Mouse (Mus musculus): ENCODE results near the gene Irf8.

Irf8 gene

DNA sequence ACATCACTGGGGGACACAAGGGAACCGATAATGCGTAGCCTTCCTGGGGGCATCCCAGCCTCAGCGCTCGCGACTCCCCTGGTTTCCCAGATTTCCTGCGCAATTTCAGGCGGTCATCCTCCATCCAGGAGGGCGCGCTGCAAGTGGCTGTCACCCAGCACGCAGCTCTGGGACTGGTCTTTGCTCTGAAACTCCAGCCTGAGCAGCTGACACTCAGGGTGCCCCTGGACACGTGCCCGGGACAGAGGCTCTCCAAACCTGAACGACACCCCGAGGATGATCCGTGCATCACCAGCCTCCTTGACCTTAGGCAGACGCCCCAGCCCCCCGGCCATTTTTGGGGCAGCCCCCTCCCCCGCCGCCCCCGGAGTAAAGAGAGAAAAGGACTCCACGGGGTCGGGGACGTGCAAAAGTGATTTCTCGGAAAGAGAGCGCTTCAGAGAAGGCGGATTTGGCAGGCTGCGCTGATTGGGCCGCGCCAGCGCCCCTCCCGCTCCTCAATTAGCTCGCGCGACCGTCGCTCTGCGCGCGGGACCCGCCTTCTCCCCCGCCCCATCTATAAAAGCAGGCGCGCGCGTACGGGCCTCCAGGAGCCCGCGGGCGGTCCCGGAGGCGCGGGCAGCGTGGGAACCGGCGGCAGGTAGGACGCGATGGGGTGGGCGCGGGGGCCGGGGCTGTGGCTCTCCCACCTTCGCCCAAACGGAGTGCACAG, at the start of gene Irf8:
TSS of gene Irf8 (plus strand) at position 589 of the 712 bp plus-strand sequence.
- in situ Hi-C loops (cut with MboI; ENCODE audit: unreplicated experiment in 2 of 2), result loop anchor here in 1 of 2 experiments (5.0 kb wide), 1 partner anchor 56 kb away; no protein-coding TSS in a partner anchor

DNA sequence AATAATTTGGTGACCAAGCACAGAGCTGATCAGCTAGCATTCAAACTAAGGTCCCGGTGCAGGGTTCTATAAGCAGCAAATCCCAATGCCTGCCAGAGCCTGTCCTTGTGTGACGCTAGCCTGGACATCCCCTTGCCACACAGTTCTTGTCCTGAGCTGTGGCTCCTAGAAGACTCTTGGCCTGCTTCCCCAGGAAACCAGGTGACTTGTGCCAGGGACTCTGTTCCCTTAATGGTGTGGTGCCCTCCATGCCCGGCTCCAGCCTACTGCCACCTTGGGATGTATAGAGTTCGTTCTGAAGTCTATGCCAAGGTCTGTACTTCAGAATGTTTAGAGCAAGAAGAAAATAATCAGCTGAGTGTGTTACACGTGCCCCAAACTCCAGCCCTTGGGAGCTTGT, 49.6 kb upstream of the Irf8 start:
- in situ Hi-C loops (cut with MboI; ENCODE audit: unreplicated experiment in 2 of 2), result loop anchor here in 1 of 2 experiments (25.0 kb wide), 2 partner anchors 776 to 901 kb away; partner anchors contain the start of genes Fbxo31 and Map1lc3b

DNA sequence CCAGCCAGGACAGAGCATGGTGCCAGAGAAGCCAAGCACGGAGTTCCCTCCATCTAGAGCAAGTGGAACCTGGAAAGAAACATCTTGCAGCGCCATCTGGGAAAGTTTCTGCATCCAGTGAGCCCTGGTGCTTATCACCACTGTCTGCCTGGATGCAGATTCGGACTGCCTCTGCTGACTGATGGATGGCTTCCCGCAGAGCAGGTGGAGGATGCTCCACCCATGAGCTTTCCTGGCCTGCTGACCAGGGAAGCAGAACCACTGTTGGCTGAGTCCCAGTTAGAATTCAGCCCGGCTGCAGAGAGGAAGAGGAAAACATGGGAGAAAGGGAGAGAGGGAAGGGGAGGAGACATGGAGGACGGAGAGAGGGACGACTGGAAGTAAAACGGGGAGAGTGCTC, 48.4 kb upstream of the Irf8 start:
- in situ Hi-C loops (cut with MboI; ENCODE audit: unreplicated experiment in 2 of 2), result loop anchor here in 1 of 2 experiments (25.0 kb wide), 2 partner anchors 775 to 900 kb away; partner anchors contain the start of genes Fbxo31 and Map1lc3b

DNA sequence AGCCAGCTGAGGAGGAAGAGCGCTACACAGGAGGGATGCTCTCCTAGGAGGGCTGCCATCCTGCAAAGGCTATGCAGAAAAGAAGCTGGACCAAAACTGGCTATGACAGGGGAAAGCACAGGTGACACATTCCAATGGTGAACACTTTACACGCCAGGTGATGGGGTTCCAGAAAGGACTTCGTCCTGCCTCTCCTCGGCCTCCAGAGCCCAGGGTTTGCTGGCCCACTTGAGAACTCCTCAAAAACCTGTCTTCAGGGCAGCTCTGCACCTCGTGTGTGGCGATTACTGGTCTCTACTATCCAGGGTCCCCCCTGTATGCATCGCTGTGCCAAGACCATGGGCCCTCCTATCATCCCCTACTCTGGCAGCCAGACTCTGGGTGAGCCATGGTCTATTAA, 47.6 kb upstream of the Irf8 start:
- in situ Hi-C loops (cut with MboI; ENCODE audit: unreplicated experiment in 2 of 2), result loop anchor here in 1 of 2 experiments (25.0 kb wide), 2 partner anchors 774 to 899 kb away; partner anchors contain the start of genes Fbxo31 and Map1lc3b

DNA sequence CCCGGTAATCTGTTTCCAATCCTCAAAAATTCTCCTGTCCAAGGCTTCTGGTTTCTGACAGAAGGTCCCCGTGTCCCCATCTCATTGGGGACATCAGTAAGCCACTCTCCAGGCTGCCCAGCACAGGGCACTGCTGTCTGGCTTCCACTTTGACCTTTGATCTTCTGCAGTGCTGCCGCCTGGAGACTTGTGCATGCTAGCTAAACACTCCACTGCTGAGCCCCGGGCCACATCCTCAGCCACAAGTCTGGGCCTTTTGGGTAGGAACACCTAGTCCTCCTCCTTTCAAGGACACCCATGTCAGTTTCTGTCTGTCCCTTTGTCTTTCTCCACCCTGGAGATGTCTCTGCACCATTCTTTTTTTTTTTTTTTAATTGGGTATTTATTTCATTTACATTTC, 43.2 kb upstream of the Irf8 start:
- in situ Hi-C loops (cut with MboI; ENCODE audit: unreplicated experiment in 2 of 2), result loop anchor here (5.0 to 25.0 kb wide), 3 partner anchors 34 to 894 kb away; partner anchors contain the start of genes Fbxo31 (in 1 of the 2) and Map1lc3b (in 1 of the 2)

DNA sequence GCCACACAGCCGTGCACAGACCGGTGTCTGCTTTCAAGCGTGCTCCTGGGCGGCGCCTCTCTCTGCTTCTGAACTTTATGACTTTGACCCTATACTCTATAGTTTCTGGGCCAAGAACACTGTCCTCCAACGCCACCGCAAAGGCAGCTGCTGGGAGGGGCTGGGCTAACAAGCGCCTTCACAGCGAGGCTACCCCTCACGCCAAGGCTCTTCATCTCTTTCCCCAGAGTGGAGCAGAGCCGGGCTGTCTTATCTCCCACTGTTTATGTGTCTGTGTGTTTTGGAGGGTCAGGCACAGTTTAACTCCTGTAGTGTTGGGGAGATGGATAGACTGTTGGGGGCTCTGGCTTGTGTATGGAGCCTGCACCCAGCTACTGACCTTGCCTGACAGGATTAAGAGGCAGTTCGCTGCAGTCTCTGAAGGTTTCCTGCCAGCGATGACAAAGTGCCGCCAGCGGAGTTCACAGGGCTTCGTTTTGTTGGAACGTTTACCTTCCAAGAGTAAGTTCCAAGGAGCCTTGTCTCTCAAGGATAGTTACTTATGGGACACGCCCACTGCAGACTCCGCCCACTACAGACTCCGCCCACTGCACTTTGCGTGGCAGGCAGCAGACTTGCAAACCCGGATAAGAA, 42.2 kb upstream of the Irf8 start:
- in situ Hi-C loops (cut with MboI; ENCODE audit: unreplicated experiment in 2 of 2), result loop anchor here (5.0 to 25.0 kb wide), 3 partner anchors 33 to 893 kb away; partner anchors contain the start of genes Fbxo31 (in 1 of the 2) and Map1lc3b (in 1 of the 2)

DNA sequence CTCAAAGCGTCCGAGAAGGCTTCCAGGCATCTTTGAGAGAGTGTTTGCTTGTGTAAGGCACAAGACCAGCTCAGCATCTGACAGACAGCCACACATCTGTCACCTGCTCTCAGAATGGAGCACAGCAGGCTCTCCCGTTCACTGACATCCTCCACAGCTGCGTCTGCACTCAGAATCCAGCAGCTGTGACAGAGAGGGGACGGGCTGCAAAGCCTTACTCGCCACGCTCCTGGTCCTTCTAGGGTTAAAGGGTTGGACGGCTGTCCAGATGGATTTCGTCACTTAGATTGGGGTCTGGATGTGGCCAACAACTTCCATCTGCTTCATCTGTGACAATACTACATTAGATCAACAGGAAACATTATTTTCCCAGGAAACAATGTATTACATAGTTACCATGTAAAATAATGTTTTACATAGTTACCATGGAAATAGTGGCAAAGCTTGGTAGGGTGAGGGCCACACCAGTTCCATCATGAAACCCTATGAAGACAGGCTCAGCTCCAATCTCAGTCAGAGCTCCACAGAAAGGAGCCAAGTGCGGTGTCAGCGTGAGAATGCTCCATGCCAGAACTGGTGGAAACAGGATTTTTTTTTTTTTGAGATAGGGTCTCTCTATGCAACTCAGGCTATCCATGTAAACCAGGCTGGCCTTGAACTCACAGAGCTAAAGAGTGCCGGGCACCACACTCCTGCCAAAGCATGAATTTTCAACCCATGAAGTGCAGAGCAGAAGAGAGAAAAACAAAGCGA, 39.6 kb upstream of the Irf8 start:
- in situ Hi-C loops (cut with MboI; ENCODE audit: unreplicated experiment in 2 of 2), result loop anchor here in 1 of 2 experiments (25.0 kb wide), 2 partner anchors 766 to 891 kb away; partner anchors contain the start of genes Fbxo31 and Map1lc3b

DNA sequence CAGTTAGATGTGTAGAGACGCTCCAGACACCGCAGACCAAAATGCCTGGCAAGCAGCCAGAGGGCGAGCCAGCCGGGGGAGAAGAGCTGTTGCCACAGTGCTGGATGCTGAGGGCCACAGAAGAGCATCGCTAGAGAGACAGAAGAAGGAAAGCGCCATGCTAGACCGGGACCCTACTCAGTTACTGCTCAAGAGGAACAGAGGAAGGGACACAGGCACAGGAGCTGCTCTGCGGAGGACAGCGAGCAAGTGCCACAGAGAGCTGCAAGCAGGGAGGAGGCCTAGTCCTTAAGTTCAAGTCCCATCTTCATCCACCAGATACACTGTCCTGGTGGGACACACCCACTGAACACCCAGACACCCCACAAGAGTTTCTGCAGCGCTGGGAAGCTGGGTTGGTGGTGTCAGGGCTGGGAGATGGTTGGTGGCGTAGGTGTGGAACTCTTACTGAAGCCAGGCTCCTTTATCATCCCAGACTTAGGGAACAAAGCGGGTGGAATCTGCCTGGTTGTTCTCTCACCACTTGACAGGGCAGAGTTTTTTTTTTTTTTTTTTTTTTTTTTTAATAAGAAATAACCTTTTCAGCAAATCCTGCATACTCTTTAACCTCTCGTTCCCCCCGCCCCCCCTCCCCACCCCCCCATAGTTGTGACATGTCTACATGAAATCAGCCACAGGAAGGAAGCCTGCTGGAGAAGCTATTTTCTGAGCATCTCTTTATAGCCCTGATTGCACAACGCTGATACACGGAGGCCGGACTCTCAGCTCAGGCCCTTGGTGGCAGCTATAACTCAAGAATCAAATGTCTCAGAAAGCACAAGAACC, 38.8 kb upstream of the Irf8 start:
- in situ Hi-C loops (cut with MboI; ENCODE audit: unreplicated experiment in 2 of 2), result loop anchor here in 1 of 2 experiments (25.0 kb wide), 2 partner anchors 765 to 890 kb away; partner anchors contain the start of genes Fbxo31 and Map1lc3b

DNA sequence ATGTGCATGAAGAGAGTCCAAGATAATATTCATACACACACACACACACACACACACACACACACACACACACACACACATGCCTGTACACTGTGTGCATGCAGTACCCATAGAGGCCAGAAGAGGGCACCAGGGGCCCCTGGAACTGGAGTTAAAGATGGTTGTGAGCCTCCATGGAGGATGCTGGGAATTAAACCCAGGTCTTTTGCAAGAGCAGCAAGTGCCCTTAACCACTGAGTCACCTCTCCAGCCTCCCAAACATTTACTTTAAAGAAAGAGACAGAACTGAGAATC, 38.2 kb upstream of the Irf8 start:
- in situ Hi-C loops (cut with MboI; ENCODE audit: unreplicated experiment in 2 of 2), result loop anchor here in 1 of 2 experiments (25.0 kb wide), 2 partner anchors 764 to 889 kb away; partner anchors contain the start of genes Fbxo31 and Map1lc3b

DNA sequence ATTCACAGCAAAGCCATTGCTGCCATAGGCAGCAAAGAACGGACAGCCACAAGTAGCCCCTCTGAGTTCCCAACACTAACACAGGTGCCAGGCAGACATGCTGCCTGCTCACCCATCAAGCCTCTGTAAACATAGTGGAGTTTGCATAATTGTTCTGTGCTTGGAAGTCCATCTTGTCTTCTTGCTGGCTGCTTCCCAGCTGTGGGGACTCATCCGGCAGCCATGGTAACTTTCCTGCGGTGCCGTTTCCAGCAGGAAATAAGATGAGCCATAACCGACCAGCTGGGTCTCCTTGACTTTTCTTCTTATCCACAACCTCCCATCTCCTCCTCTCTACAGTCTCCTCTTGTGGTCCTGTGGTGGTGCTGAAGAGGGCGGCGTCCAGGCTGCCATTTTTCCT, 37.7 kb upstream of the Irf8 start:
- in situ Hi-C loops (cut with MboI; ENCODE audit: unreplicated experiment in 2 of 2), result loop anchor here in 1 of 2 experiments (25.0 kb wide), 2 partner anchors 764 to 889 kb away; partner anchors contain the start of genes Fbxo31 and Map1lc3b

DNA sequence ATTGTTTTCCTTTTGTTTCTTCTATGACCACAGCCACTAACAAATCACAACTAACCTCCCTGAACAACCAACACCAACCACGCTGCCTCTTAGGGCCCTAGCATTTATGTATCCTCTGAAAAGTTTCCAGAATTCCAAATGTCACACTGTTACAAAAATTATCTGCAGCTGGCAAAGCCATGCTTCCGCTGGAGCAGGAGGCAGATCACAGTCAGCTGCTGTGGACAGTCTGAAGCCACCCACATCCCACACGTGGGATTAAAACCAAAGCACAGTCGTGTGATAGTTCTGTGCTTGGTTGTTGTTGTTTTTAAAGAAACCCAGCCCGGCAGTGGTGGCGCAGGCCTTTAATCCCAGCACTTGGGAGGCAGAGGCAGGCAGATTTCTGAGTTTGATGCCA, 37.1 kb upstream of the Irf8 start:
- in situ Hi-C loops (cut with MboI; ENCODE audit: unreplicated experiment in 2 of 2), result loop anchor here in 1 of 2 experiments (25.0 kb wide), 2 partner anchors 763 to 888 kb away; partner anchors contain the start of genes Fbxo31 and Map1lc3b

DNA sequence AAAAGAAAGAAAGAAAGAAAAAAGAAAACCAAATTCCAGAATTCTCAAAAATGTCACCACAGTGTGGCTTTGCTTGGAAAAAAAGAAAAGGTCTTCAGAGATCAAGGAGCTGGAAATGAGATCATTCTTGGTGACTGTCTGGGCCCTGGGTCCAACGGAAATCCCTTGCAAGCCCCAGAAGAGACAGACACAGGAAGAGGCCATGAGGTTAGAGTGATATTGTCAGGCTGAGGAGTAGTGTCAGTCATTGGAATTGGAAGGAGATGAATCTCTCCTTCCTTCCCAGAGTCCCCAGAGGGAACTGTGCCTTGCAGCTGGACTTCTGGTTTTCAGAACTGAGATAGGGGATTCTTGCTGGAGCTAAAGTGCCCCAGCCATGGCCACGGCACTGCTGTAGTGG, 36.6 kb upstream of the Irf8 start:
- in situ Hi-C loops (cut with MboI; ENCODE audit: unreplicated experiment in 2 of 2), result loop anchor here in 1 of 2 experiments (25.0 kb wide), 2 partner anchors 763 to 888 kb away; partner anchors contain the start of genes Fbxo31 and Map1lc3b

DNA sequence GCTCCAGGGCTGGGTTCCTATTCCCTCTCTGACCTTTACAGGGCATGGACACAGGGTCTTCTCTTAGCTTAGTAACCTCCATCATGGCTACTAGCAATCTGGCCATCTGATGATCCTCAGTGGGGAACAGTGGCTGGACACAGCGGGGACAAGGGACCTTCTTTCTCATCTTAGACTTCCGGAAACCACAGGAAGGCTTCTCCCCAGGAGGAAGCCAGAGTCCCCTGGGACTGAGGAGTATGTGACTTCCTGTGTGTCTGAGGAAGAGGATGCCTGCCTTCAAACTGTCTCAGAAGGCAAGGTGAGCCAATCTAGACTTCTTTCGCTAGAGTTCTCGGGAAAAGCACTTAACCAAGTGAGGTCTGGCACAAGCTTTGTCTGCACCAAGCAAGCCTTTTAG, 36.1 kb upstream of the Irf8 start:
- in situ Hi-C loops (cut with MboI; ENCODE audit: unreplicated experiment in 2 of 2), result no loop called here

DNA sequence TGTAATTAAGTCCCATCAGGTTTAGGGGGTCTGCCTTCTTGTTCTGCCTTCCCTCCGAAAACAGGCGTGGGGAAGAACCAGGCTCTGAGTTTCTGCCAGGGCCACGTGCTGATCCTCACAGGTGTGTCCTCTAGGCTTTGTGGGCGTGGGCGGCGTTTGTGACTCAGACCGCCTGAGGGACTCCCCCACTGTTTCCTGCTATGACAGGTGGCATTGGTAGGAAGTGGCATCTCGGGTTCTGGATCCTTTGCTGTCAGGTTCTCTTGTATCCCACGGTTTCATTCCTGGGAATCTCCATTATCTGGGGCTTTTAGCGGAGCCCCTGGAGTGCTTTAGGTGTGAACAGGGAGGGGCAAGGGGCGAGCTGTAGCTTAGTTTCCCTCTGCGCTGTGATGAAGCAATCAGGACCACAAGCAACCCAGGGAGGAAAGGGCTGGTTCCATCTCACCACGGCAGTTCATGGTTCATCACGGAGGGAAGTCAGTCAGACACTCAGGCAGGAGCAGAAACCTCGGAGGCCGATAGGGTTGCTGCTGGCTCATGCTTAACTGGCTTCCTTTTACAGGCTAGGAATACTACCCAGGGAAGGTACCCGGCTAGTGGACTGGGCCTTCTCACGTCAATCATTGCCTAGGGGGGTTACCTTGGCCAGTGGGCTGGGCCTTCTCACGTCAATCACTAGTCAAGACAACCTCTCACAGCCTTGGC, 34.2 kb upstream of the Irf8 start:
- in situ Hi-C loops (cut with MboI; ENCODE audit: unreplicated experiment in 2 of 2), result no loop called here

DNA sequence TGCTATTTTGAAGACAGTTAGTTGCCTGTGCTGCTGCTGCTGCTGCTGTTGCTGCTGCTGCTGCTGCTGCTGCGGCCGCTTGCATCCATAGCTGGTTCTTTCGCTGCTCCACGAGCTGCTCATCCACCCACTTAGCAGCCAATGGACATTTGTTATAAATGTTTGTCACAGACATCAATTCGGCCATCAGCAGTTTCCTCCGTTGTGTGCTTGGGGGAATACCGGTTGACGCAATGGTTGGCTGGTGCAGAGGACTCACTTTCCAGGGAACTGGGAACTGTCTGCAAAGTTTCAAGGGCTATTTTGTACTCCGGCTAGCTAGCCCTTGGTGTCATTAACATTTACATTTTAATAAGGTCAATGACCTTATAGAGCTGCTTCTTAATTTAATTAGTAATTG, 32.0 kb upstream of the Irf8 start:
- in situ Hi-C loops (cut with MboI; ENCODE audit: unreplicated experiment in 2 of 2), result no loop called here

DNA sequence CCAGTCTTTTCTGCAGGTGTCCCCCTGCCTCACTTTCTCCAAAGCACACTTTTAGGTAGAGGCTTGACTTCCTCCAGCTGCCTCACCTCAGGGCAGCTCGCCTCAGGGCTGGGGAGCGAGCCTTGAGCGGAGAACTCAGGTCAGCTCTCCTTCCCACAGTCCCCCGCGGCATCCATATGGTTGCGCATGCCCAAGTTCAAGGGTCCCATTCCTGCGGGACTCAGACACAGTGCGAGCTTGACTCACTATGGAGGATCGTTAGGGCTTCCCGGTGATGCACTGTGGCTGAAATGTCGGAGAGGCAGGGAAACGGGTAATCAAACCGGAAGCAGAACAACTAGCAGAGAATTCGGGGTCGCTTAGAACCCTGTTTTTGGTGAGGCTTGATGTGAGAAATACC, 31.0 kb upstream of the Irf8 start:
- in situ Hi-C loops (cut with MboI; ENCODE audit: unreplicated experiment in 2 of 2), result no loop called here

DNA sequence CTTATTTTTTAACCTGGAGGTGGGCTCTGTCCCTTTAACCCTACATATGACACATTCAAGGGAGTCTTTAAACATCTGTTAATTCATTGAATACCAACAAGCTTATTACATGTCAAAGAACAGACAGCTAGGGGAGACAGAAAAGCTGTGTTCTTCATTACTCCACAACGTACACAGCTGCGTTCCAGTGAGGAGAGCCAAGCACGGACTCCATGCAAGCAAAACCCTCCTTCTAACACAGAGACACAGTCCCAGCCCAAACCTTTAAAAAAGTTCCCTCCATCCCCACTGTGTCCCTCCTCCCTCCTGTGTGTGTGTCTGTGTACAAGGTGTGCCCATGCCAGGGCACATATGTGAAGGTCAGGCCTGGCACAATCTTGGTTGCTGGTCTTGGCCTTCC, 30.0 kb upstream of the Irf8 start:
- in situ Hi-C loops (cut with MboI; ENCODE audit: unreplicated experiment in 2 of 2), result no loop called here

DNA sequence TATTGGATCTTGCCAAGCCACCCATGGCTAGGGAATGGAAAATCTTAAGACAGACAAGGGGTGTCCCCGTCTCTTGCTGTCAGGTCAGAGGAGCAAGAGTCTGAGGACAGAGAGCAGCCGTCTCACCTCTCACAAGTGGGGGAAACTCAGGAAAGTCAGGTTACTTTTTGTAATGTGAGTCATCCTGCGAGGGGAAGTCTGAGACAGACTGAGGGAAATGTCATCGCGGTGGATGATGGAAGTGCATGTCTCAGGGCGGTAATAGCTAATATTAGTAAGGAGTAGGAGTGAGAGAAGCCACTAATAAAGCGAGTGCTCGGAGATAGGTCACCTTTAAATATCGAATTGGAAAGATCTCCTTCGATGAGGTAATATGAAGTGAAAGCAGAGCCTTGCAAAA, 27.0 kb upstream of the Irf8 start:
- in situ Hi-C loops (cut with MboI; ENCODE audit: unreplicated experiment in 2 of 2), result no loop called here

DNA sequence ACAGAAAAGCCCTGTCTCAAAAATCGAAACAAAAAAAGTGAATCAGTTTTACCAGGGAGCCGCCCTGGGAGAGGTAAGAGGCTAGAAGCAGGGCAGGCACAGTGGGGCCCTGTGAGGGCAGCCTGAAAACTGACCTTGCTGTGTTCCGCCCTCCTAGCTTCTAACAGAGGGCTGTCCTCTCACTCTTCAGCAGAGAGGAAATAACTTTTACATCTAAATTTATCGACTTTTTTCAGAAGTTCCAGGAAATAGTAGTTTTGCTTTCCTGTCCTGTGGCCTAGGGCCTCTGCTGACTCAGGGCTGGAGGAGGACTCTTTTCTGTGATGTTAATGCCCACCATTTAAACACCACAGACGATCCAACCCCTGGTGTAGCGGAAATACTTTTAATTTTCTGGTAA, 21.0 kb upstream of the Irf8 start:
- in situ Hi-C loops (cut with MboI; ENCODE audit: unreplicated experiment in 2 of 2), result no loop called here
